ENCODE assay signal across 12 mouse cellular contexts in the genomic region with DNA sequence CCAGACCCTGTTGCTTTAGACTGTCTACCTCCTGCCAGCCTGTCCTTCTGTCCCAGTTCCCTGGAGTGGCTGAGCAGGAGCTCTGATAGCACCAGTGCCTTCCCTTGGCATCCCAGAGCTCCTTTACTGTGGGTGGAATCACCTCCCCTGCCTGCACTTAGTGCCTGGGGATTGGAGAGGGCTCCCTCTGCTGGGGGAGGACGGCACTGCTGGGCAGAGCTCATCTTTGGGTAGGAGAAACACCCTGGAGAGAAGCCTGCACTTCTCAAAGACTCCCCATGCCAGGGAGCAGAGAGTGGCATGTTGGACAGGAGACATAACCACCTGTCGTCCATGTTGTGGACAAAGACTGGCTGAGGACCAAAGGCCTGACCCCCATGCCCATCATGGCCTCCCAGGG. TPM values are rescaled to one million over a fixed set of nuclear protein-coding genes. Genes with fewer than 3 reads are reported as not detected.
DNase-seq lines count a peak whose midpoint lies in the region; ATAC-seq and TF ChIP-seq lines count a peak whose summit lies in the region.
"Not testable (repeated sequence)": the region's sequence is repeated elsewhere in the genome, so short reads cannot be mapped to it uniquely, and the experiment has no call there.
"Had no signal": no experiment of that assay in that cellular context is flagged by ENCODE, and none has a peak within 500 bp of the region (broad histone marks: within the 10 kb centered on the region; RNA-seq: fewer than 3 reads in every experiment).

No protein-coding gene starts in this region.

- H3K27me3 ChIP-seq in intestine, postnatal 0 days (replicated peaks; ENCODE audit: control insufficient read depth, insufficient read depth, low read length): not testable (repeated sequence)

- ATAC-seq in intestine, postnatal 0 days: not testable (repeated sequence)

- H3K9me3 ChIP-seq in intestine, postnatal 0 days (ENCODE audit: control insufficient read depth): not testable (repeated sequence)

- not testable (repeated sequence) for H3K27ac ChIP-seq in intestine, postnatal 0 days (ENCODE audit: low read depth, low read length)

- not testable (repeated sequence) for H3K36me3 ChIP-seq in intestine, postnatal 0 days (ENCODE audit: control insufficient read depth, insufficient read depth)

- H3K4me3 ChIP-seq in intestine, postnatal 0 days (ENCODE audit: low read depth, low read length): not testable (repeated sequence)

- DNase-seq in NIH3T3 (ENCODE audit: low read depth): peak; percentile 21
- peak; percentile 9 for DNase-seq in cerebellum, adult 9-10 months
- DNase-seq in gastrocnemius, adult 8-10 months (ENCODE audit: low spot score in 2 of 2): peak; percentile 19 to 35
- DNase-seq in layer of hippocampus, postnatal 14 days (ENCODE audit: low spot score in 2 of 2): peak; percentile 11 to 29
- DNase-seq in lung, postnatal 10 days: peak; percentile 60
- peak; percentile 50 for DNase-seq in right cerebral cortex, postnatal 14 days
- DNase-seq in thymus, postnatal 25 days: peak; percentile 66

- TF ChIP-seq CTCF in intestine, postnatal 0 days (IDR thresholded peaks at IDR 0.05; ENCODE audit: low read depth): peak; percentile 58

- WGBS in intestine, postnatal 0 days: 36% methylated on average over 2 of the region's 2 CpGs

- H3K4me1 ChIP-seq in intestine, postnatal 0 days (replicated peaks; ENCODE audit: control insufficient read depth, insufficient read depth, low read length): not testable (repeated sequence)

- H3K4me2 ChIP-seq in intestine, postnatal 0 days (replicated peaks; ENCODE audit: low read depth): not testable (repeated sequence)

- not testable (repeated sequence) for H3K9ac ChIP-seq in intestine, postnatal 0 days (ENCODE audit: low read depth, low read length)

RNA-seq across cellular contexts. Expression of gene Tcl1b5, which starts 1.8 kb away (rescaled TPM):
- total RNA-seq in gastrocnemius, adult 8-10 months (2022): not detected
- polyA plus RNA-seq in intestine, postnatal 0 days (2015; fragmentation: Nextera tagmentation; extraction: Ambion mirVana): not detected in 2 replicates
- total RNA-seq in layer of hippocampus, postnatal 14 days (2021): not detected
- polyA plus RNA-seq: embryonic facial prominence, embryonic 11.5 days; hindbrain, embryonic 15.5 days; limb, embryonic 12.5 days; midbrain, embryonic 14.5 days had no signal

RNA-seq across cellular contexts. Expression of gene Tcl1b1, which starts 14.8 kb away (rescaled TPM):
- total RNA-seq in gastrocnemius, adult 8-10 months (2022): not detected
- polyA plus RNA-seq in intestine, postnatal 0 days (2015; fragmentation: Nextera tagmentation; extraction: Ambion mirVana): not detected in 2 replicates
- total RNA-seq in layer of hippocampus, postnatal 14 days (2021): not detected
- polyA plus RNA-seq: embryonic facial prominence, embryonic 11.5 days; hindbrain, embryonic 15.5 days; limb, embryonic 12.5 days; midbrain, embryonic 14.5 days had no signal

RNA-seq across cellular contexts. Expression of gene Tcl1b3, which starts 16.5 kb away (rescaled TPM):
- total RNA-seq in gastrocnemius, adult 8-10 months (2022): not detected
- polyA plus RNA-seq in intestine, postnatal 0 days (2015; fragmentation: Nextera tagmentation; extraction: Ambion mirVana): not detected in 2 replicates
- not detected for total RNA-seq in layer of hippocampus, postnatal 14 days (2021)
- polyA plus RNA-seq: embryonic facial prominence, embryonic 11.5 days; hindbrain, embryonic 15.5 days; limb, embryonic 12.5 days; midbrain, embryonic 14.5 days had no signal

RNA-seq across cellular contexts. Expression of gene Tcl1b4, which starts 27.4 kb away (rescaled TPM):
- not detected for total RNA-seq in gastrocnemius, adult 8-10 months (2022)
- not detected in 2 replicates for polyA plus RNA-seq in intestine, postnatal 0 days (2015; fragmentation: Nextera tagmentation; extraction: Ambion mirVana)
- total RNA-seq in layer of hippocampus, postnatal 14 days (2021): not detected
- polyA plus RNA-seq: embryonic facial prominence, embryonic 11.5 days; hindbrain, embryonic 15.5 days; limb, embryonic 12.5 days; midbrain, embryonic 14.5 days had no signal

RNA-seq across cellular contexts. Expression of gene Tcl1b2, which starts 28.5 kb away (rescaled TPM):
- total RNA-seq in gastrocnemius, adult 8-10 months (2022): not detected
- not detected in 2 replicates for polyA plus RNA-seq in intestine, postnatal 0 days (2015; fragmentation: Nextera tagmentation; extraction: Ambion mirVana)
- total RNA-seq in layer of hippocampus, postnatal 14 days (2021): not detected
- polyA plus RNA-seq: embryonic facial prominence, embryonic 11.5 days; hindbrain, embryonic 15.5 days; limb, embryonic 12.5 days; midbrain, embryonic 14.5 days had no signal

Comparison
In these comparisons a context has a peak if more than half of its experiments do, and no peak if none do; other contexts are left out.
1. DNase-seq: peak in every context shown above with its lines; median percentile 66 in thymus, postnatal 25 days; 60 in lung, postnatal 10 days; 50 in right cerebral cortex, postnatal 14 days; 27 in gastrocnemius, adult 8-10 months; 21 in NIH3T3; 20 in layer of hippocampus, postnatal 14 days; 9 in cerebellum, adult 9-10 months.